In the genomic region with DNA sequence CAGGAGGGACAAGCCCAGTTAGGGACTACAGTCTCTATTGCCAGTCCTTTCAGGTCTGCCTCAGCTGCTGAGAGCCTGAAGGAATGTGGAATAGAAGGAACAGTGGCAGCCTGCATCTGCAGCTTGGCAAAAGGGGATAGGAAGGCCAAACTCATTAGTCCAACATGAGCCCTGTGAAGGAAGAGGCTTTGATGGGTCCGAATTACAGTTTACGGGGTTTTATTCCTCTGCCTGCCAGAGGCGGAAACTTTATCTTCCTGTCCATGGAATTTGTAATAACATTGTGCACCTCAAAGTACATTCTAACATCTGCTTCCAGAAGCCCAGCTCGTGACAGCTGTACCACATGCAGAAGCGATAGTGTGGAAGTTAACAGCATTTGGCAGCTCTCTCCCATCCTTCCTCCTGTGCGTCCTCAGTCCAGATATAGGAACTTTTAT, we compare ENCODE assay signal across 12 mouse cellular contexts.
DNase-seq lines count a peak whose midpoint lies in the region; ATAC-seq lines count a peak whose summit lies in the region.
"Had no signal": no experiment of that assay in that cellular context is flagged by ENCODE, and none has a peak within 500 bp of the region (broad histone marks: within the 10 kb centered on the region; RNA-seq: fewer than 3 reads in every experiment).

No protein-coding gene starts in this region.

- H3K36me3 ChIP-seq in lung, embryonic 16.5 days (ENCODE audit: control insufficient read depth, insufficient read depth, low read length), result no peaks in the 10 kb centered on the region
- H3K36me3 ChIP-seq in heart, embryonic 16.5 days (ENCODE audit: control insufficient read depth, insufficient read depth), result no peaks in the 10 kb centered on the region
- H3K36me3 ChIP-seq in kidney, embryonic 15.5 days, result no peaks in the 10 kb centered on the region
- H3K36me3 ChIP-seq: neural tube, embryonic 12.5 days had no signal

- no peak for DNase-seq in lung, postnatal 14 days
- DNase-seq in retina, embryonic 14.5 days (ENCODE audit: low spot score), result peak; percentile 30
- DNase-seq in cerebellum, adult 18-20 months, result no peak
- no peak for DNase-seq in cerebellum, adult 11 months
- DNase-seq in adrenal gland, adult 8-10 months, result no peak
- DNase-seq: cerebellum, postnatal 14 days; gastrocnemius, adult 2 months; thymus, postnatal 14 days had no signal

- no peak overlapping the region for H3K4me3 ChIP-seq in lung, embryonic 16.5 days (ENCODE audit: low read length)
- no peak overlapping the region for H3K4me3 ChIP-seq in heart, embryonic 16.5 days (ENCODE audit: low read length)
- no peak overlapping the region for H3K4me3 ChIP-seq in kidney, embryonic 15.5 days (replicated peaks)
- H3K4me3 ChIP-seq: gastrocnemius, adult 2 months; neural tube, embryonic 12.5 days had no signal

- no peaks in the 10 kb centered on the region for H3K27me3 ChIP-seq in lung, embryonic 16.5 days (ENCODE audit: control insufficient read depth, insufficient read depth, low read depth, low read length)
- no peaks in the 10 kb centered on the region for H3K27me3 ChIP-seq in heart, embryonic 16.5 days (ENCODE audit: control insufficient read depth, insufficient read depth, low read length)
- no peaks in the 10 kb centered on the region for H3K27me3 ChIP-seq in kidney, embryonic 15.5 days
- H3K27me3 ChIP-seq: neural tube, embryonic 12.5 days had no signal

- WGBS in lung, embryonic 16.5 days, result 44% methylated on average over 6 of the region's 6 CpGs
- WGBS in heart, embryonic 16.5 days, result 46% methylated on average over 6 of the region's 6 CpGs
- WGBS in kidney, embryonic 15.5 days, result 28% methylated on average over 6 of the region's 6 CpGs

- peak; percentile 88 for ATAC-seq in lung, embryonic 16.5 days (ENCODE audit: low read depth)
- peak; percentile 72; the same call in 1 of the 2 replicates for ATAC-seq in heart, embryonic 16.5 days (replicated peaks; ENCODE audit: extremely low read depth, insufficient read depth, low FRiP score)
- ATAC-seq in kidney, embryonic 15.5 days (replicated peaks; ENCODE audit: low FRiP score), result peak; percentile 54; the same call in 1 of the 2 replicates

- H3K4me2 ChIP-seq in lung, embryonic 16.5 days (ENCODE audit: low read depth, low read length), result no peak overlapping the region
- no peak overlapping the region for H3K4me2 ChIP-seq in heart, embryonic 16.5 days (ENCODE audit: low read depth, low read length)
- no peak overlapping the region for H3K4me2 ChIP-seq in kidney, embryonic 15.5 days
- H3K4me2 ChIP-seq: neural tube, embryonic 12.5 days had no signal

- no peaks in the 10 kb centered on the region for H3K9me3 ChIP-seq in lung, embryonic 16.5 days (ENCODE audit: control insufficient read depth, low read length)
- no peaks in the 10 kb centered on the region for H3K9me3 ChIP-seq in heart, embryonic 16.5 days (replicated peaks; ENCODE audit: control insufficient read depth, low read length)
- H3K9me3 ChIP-seq in kidney, embryonic 15.5 days (replicated peaks), result no peaks in the 10 kb centered on the region
- H3K9me3 ChIP-seq: neural tube, embryonic 12.5 days had no signal

- H3K4me1 ChIP-seq in lung, embryonic 16.5 days (replicated peaks; ENCODE audit: control insufficient read depth, insufficient read depth, low read length), result no peaks in the 10 kb centered on the region; the same call in 1 of the 2 replicates
- H3K4me1 ChIP-seq in heart, embryonic 16.5 days (ENCODE audit: control insufficient read depth, insufficient read depth, low read length), result peaks cover 4% of the 10 kb centered on the region
- peaks cover 9% of the 10 kb centered on the region; the same call in 1 of the 2 replicates for H3K4me1 ChIP-seq in kidney, embryonic 15.5 days

- H3K9ac ChIP-seq in lung, embryonic 16.5 days (ENCODE audit: low read length), result no peak overlapping the region
- no peak overlapping the region for H3K9ac ChIP-seq in heart, embryonic 16.5 days (ENCODE audit: low read length)
- H3K9ac ChIP-seq in kidney, embryonic 15.5 days, result no peak overlapping the region
- H3K9ac ChIP-seq: neural tube, embryonic 12.5 days had no signal

- 0 out of 2 replicates have a peak overlapping the region, but pooled peaks have one; percentile 0 for H3K27ac ChIP-seq in lung, embryonic 16.5 days (ENCODE audit: low read length)
- 0 out of 2 replicates have a peak overlapping the region, but pooled peaks have one; percentile 11 for H3K27ac ChIP-seq in heart, embryonic 16.5 days (ENCODE audit: low read length)
- H3K27ac ChIP-seq in kidney, embryonic 15.5 days, result 0 out of 2 replicates have a peak overlapping the region, but pooled peaks have one; percentile 24
- H3K27ac ChIP-seq: gastrocnemius, adult 2 months; neural tube, embryonic 12.5 days had no signal
